Mouse (Mus musculus) urinary bladder, adult 2 months (tissue): ENCODE measurements around the gene Nfix. TPM values are rescaled to one million over a fixed set of nuclear protein-coding genes. Genes with fewer than 3 reads are reported as not detected.

Experiments used
- polyA plus RNA-seq: library from polyadenylated mRNA; depleted of rRNA; stranded (reverse); fragments of >200 nt; gene quantifications from 2 replicates; pipeline ENCODE4 v1.2.3, GENCODE M21; 2012; rRNA removed

The Nfix gene
- polyA plus RNA-seq, 1 experiment, result 21.7 TPM

Other genes starting within 250 kb of the Nfix start
- 14.7 and 23.3 TPM in 2 replicates for gene Ier2, start 137.5 kb downstream of the Nfix start, polyA plus RNA-seq
- 71.7 and 76.3 TPM in 2 replicates for gene Trmt1, start 114.0 kb downstream of the Nfix start, polyA plus RNA-seq
- 39.5 and 49.4 TPM in 2 replicates for gene Nacc1, start 112.5 kb downstream of the Nfix start, polyA plus RNA-seq
- 7.8 and 8.7 TPM in 2 replicates for gene Lyl1, start 98.9 kb downstream of the Nfix start, polyA plus RNA-seq
- 1.0 and 1.2 TPM in 2 replicates for gene G430095P16Rik, start 77.3 kb downstream of the Nfix start, polyA plus RNA-seq
- gene Dand5, start 22.5 kb upstream of the Nfix start, polyA plus RNA-seq, result 4.7 and 4.8 TPM in 2 replicates
- gene Gadd45gip1, start 31.2 kb upstream of the Nfix start, polyA plus RNA-seq, result 22.0 and 22.2 TPM in 2 replicates
- gene Rad23a, start 40.3 kb upstream of the Nfix start, polyA plus RNA-seq, result 63.3 and 69.9 TPM in 2 replicates
- gene Calr, start 46.6 kb upstream of the Nfix start, polyA plus RNA-seq, result 362 and 430 TPM in 2 replicates
- 39.2 and 51.4 TPM in 2 replicates for gene Farsa, start 56.6 kb upstream of the Nfix start, polyA plus RNA-seq
- 2.8 and 3.2 TPM in 2 replicates for gene Syce2, start 71.8 kb upstream of the Nfix start, polyA plus RNA-seq
- 31.4 and 33.1 TPM in 2 replicates for gene Gcdh, start 93.6 kb upstream of the Nfix start, polyA plus RNA-seq
- 0.15 TPM in 2 replicates for gene Klf1, start 101.6 kb upstream of the Nfix start, polyA plus RNA-seq
- 18.4 and 20.4 TPM in 2 replicates for gene Dnase2a, start 108.2 kb upstream of the Nfix start, polyA plus RNA-seq
- 0.17 and 0.19 TPM in 2 replicates for gene Mast1, start 137.0 kb upstream of the Nfix start, polyA plus RNA-seq
- not detected in 2 replicates for gene Rtbdn, start 146.6 kb upstream of the Nfix start, polyA plus RNA-seq
- gene Gm49661, start 169.1 kb upstream of the Nfix start, polyA plus RNA-seq, result not detected in 2 replicates
- gene Prdx2, start 169.2 kb upstream of the Nfix start, polyA plus RNA-seq, result 215 and 231 TPM in 2 replicates
- 49.4 and 49.5 TPM in 2 replicates for gene Rnaseh2a, start 169.4 kb upstream of the Nfix start, polyA plus RNA-seq
- 97.4 and 121 TPM in 2 replicates for gene Junb, start 178.4 kb upstream of the Nfix start, polyA plus RNA-seq
- gene Hook2, start 190.3 kb upstream of the Nfix start, polyA plus RNA-seq, result 26.9 and 28.5 TPM in 2 replicates
- gene Best2, start 214.2 kb upstream of the Nfix start, polyA plus RNA-seq, result 0.04 TPM in 1 of 2 replicates, not detected in the other
- 113 and 136 TPM in 2 replicates for gene Asna1, start 224.9 kb upstream of the Nfix start, polyA plus RNA-seq
- 109 and 140 TPM in 2 replicates for gene Trir, start 226.5 kb upstream of the Nfix start, polyA plus RNA-seq
- 50.0 and 53.0 TPM in 2 replicates for gene Tnpo2, start 236.6 kb upstream of the Nfix start, polyA plus RNA-seq